Mouse (Mus musculus) liver, embryonic 14.5 days (tissue): ENCODE measurements around the gene Hmgcs2.

Experiments used
- CTCF ChIP-seq: IDR thresholded peaks from 2 replicates; pipeline ENCODE4 v1.5.1; 2016; ENCODE audit warnings: antibody characterized with exemption, low read depth, control low read depth
- EP300 ChIP-seq: IDR thresholded peaks from 2 replicates; pipeline ENCODE4 v1.6.1; 2016; ENCODE audit warnings: antibody characterized with exemption, low read depth

DNA sequence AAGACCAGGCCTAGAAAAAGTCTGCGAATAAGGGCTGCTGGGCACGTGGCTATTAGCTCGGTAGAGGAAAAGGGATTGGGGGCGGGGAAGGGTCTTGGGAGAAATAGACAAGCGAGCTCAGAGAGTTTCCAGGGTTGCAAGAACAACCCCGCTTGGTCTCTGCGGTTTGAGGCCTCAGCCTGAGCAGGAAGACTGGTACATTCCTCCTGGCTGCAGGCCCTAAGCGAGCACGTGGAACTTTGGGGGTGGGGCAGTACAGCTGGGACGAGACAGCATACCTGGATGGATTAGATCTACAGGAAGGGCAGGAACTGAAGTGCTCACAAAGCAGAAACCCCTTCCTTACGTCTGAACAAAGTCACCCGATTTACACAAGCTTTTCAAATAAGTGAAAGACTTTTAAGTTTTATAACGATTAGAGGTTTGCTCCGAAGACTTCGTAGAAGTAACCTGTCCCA is 58.4 kb downstream of the Hmgcs2 start:
- TF ChIP-seq CTCF (no peak), EP300 (no peak)
